Mouse (Mus musculus): Measurements from ENCODE around the gene Tbc1d5. TPM values are rescaled to one million over a fixed set of nuclear protein-coding genes. Genes with fewer than 3 reads are reported as not detected.
A peak's percentile ranks its signal among the peaks of the same experiment; 100 is the strongest.

Gene Tbc1d5
- 17.5 and 19.9 TPM in 2 replicates for polyA plus RNA-seq (2012; rRNA removed)

GRCm38 (mm10) chr17:51179195-51179953 lies at the start of gene Tbc1d5:
TSS of gene Tbc1d5 (minus strand) at chr17:51179352.
- peak; percentile 86 to 93 for DNase-seq (ENCODE audit: extremely low spot score in 1 of 2, low spot score in 1 of 2)

GRCm38 (mm10) chr17:51226056-51226455 lies 46.9 kb upstream of the Tbc1d5 start:
- DNase-seq (ENCODE audit: extremely low spot score in 1 of 2, low spot score in 1 of 2): no peak

DNA sequence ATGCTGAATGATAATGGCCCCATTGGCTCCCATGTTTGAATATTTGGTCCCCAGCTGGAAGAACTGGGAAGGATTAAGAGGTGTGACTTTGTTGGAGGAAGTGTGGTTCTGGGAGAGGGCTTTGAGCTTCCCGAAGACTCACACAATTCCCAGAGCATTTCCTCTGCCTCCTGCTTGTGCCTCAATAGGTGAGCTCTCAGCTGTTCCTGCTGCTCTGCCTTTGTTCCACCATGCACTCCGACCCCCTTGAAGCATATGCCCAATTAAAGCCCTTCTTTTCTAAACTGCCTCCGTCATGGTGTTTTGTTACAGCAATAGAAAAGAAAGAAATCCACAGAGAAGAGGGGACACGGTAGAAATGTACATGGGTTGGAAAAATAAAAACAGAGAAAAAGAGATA lies 44.0 kb upstream of the Tbc1d5 start:
- DNase-seq (ENCODE audit: extremely low spot score in 1 of 2, low spot score in 1 of 2): no peak

GRCm38 (mm10) chr17:51221075-51221474 lies 41.9 kb upstream of the Tbc1d5 start:
- no peak for DNase-seq (ENCODE audit: extremely low spot score in 1 of 2, low spot score in 1 of 2)

GRCm38 (mm10) chr17:51219897-51220296 lies 40.7 kb upstream of the Tbc1d5 start:
- DNase-seq (ENCODE audit: extremely low spot score in 1 of 2, low spot score in 1 of 2): no peak

DNA sequence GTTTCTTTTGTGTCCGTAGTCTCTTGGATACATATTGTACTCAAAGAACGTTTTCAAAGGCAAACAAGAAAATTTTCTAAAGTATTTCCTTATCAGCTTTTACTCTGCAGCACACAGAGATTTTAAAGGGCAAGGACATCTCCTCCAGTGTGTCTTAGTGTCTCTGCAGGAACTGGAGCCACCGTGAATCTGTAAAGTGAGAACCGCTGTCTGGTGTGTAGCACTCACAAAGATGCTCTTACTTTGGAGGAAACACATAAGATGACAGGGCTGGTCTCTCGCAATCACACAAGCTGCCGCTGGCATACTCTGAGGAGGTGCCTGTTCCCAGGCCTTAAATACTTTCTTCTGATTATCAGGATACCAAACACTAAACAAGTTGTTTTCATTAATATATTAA lies 37.3 kb upstream of the Tbc1d5 start:
- no peak for DNase-seq (ENCODE audit: extremely low spot score in 1 of 2, low spot score in 1 of 2)

DNA sequence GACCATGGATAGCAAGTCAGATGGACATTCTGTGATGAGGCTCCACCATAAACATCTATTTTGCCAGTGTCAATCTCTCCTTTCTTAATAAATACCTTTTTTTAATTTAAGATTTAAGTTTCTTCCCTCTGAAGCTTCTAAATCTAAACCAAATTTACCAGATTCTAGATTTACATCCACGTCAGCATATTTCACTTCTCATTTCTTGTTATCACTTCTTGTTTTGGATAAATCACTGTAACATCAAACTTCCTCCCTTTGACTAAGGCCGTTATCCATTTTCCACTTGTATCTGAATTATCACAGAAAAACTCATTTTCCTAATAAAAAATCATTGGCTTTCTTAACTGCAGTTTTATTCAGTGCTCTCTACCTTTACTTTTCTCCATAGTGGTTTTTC lies 30.4 kb upstream of the Tbc1d5 start:
- DNase-seq (ENCODE audit: extremely low spot score in 1 of 2, low spot score in 1 of 2): no peak

DNA sequence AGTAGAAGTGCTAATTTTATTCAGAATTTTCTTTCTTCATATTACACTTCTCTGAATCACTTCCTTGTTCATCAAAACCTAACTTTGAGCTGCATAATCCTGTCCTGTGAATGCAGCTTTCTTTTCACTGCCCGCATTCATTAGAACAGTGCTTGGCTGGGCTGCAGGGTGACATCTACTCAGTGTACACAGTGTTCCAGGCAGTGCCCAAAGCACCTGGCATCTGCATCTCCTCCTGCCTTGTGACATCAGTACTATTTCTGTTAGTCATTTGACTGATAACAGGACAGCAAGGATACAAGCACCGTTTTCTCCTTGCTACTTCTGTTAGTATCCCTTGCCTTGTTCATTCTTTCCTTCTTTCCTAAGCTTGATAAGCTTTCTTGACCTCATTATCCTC lies 25.5 kb upstream of the Tbc1d5 start:
- peak; percentile 39 to 50 for DNase-seq (ENCODE audit: extremely low spot score in 1 of 2, low spot score in 1 of 2)

- DNase-seq (ENCODE audit: extremely low spot score in 1 of 2, low spot score in 1 of 2): no peak
These were observed 16.4 kb upstream of the Tbc1d5 start for GRCm38 (mm10) chr17:51195561-51195960.

DNA sequence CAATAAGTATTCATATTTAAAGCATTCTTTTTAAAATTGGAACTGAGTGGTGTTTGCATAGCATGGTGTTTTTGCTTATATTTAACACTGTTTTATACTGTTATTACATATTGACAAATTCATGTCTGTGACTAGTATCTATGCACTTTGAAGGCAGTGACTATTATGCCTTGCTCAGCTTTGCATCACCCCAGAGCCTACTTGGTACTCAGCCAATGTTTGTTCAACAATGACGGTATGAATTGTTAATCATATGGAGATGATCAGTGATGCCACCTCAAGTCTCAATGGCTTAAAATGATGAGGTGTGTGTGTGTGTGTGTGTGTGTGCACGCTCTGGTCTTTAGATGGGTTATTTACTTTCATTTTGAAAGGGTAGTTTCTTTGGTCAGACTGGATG lies 15.6 kb upstream of the Tbc1d5 start:
- DNase-seq (ENCODE audit: extremely low spot score in 1 of 2, low spot score in 1 of 2): no peak

- no peak for DNase-seq (ENCODE audit: extremely low spot score in 1 of 2, low spot score in 1 of 2)
These were observed 12.2 kb upstream of the Tbc1d5 start for GRCm38 (mm10) chr17:51191381-51191780.

DNA sequence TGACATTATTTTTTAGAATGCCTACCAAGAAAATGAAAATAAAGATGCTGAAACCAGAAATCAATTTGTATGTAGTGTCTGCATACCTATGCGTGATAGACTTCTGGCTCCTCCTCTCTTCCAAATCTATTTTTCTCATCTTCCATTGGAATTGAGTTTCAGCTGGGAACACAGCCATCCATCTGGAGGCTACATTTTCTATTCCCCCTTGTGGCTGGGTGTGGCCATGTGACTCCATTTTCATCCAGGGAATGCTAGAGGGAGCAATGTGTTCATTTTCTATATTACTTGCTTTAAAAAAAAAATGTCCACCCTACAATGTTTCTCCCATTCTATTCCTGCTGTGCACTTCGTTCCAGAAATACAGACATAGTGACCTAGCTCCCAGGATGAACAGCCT lies 3.6 kb upstream of the Tbc1d5 start:
- DNase-seq (ENCODE audit: extremely low spot score in 1 of 2, low spot score in 1 of 2): peak in 1 of 2 experiments; percentile 54

DNA sequence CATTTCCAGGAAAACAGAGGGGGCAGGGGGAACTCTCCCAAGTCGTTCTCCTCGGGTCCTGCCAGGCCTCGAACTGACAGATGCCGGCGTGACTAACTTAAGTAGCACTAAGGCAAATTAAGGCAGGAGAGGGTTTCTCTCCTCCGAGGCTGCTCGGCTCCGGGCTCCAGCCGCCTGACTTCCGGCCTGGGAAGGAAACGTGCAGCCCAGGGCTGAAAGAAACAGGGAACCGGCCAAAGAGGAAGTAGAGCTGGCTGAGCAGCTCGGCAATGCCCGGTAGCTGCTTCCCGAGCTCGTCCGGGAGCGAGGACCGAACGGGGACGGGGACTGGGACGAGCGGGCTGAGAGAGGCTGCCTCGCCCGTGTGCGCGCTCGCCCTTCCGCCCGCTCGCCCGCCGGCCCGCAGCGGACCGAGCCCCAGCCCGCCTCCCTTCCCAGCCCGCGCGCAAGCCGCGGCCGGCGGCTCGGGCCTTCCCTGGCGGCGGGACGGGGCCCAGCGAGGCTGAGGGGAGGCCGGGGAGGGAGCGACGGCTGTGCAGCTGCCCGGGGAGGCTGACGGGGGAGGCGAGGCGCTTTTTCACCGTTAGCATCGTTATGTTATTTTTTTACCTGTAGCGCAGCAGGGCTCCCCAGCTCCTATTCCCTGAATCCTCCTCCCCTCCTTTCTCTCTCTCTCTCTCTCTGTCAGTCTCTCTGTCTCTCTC lies 509 bp downstream of the Tbc1d5 start:
- DNase-seq (ENCODE audit: extremely low spot score in 1 of 2, low spot score in 1 of 2): peak; percentile 33 to 73

GRCm38 (mm10) chr17:51177923-51178322 lies 1.2 kb downstream of the Tbc1d5 start:
- no peak for DNase-seq (ENCODE audit: extremely low spot score in 1 of 2, low spot score in 1 of 2)

DNA sequence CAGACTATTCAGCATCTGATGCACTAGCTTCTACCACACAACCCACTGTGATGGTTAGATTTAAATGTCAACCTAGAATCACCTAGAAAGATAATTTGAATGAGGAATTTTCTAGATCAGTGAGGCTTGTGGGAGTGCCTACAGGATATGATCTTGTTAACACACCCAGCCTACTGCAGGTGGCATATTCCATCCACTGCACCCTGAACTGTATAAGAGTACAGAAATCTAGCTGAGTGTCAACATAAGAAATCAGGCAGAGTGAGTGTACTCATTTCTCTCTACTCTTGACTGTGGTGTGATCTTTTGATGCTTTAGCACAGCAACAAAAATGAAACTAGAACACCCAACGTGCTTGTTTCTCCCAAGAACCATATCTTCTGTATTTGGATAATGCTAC lies 6.8 kb downstream of the Tbc1d5 start:
- no peak for DNase-seq (ENCODE audit: extremely low spot score in 1 of 2, low spot score in 1 of 2)

DNA sequence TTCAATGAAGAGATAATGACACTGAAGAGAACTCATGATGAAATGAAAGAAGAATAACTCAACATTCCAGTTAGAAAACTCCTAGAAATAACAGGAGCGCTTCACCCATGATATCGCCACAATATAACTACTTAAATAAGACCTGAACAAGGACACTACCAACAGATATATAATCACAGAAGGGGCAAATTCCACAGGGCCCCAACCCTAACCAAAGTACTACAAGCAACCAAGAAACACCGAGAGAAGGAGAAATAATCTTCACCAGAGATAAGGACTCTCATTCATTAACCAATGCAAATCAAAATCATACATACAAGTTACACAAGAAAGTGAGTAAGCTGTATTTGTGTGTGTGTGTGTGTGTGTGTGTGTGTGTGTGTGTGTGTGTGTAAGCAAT lies 7.6 kb downstream of the Tbc1d5 start:
- DNase-seq (ENCODE audit: extremely low spot score in 1 of 2, low spot score in 1 of 2): no peak

DNA sequence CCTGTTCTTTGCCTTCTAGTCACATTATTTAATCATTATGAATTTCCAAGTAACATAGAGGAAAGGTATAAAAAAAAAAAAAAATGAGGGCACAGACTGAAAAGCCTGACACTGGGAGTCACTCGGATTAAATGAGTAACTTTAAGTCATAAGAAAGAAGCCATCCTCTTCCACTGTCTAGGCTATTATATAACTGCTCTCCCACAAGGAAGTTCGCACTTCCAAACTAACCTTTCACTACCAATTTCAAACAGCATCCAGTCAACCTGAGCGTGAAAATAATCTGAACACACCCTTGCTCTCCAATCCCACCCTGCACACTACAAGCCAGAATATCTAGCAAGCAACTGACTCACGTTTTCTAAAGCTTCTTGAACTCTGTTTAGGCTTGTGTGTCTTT lies 9.2 kb downstream of the Tbc1d5 start:
- DNase-seq (ENCODE audit: extremely low spot score in 1 of 2, low spot score in 1 of 2): no peak

DNA sequence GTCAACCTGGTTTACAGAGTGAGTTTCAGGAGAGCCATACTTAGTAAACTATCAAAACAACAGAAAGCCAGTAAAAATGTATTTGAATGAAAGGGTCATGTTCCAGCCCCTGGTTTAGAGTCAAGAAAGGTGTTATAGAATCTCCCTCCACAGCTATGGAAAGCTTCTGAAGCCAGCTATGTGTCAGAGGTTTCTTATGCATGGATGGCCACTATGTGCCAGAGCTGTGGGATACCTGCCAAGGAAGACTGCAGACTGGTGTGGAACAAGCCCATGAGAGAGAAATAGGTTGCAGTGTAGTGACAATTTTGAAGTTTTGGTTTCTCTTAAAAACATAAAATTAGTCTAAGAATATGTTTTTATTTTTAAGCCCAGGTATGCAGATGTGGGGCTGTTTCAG lies 16.8 kb downstream of the Tbc1d5 start:
- DNase-seq (ENCODE audit: extremely low spot score in 1 of 2, low spot score in 1 of 2): no peak

DNA sequence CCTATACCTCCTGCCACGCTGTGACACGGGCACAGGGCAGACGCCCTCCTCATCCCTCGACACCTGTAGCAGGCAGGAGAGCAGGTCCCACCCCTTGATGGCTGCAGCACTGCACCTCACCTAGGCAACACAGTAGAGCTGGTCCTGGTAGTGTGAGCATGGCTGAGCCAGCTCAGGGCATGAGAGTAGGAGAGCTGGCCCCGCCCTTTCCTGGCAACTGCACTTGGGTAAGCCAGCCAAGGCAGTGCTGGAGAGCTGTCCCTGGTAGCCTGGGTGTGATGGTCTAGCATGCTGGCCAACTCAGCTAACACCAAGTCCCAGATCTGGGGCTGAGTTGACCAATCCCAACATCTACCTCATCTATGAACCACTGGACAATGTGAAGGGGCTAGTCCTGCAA lies 19.9 kb downstream of the Tbc1d5 start:
- peak in 1 of 2 experiments; percentile 7 for DNase-seq (ENCODE audit: extremely low spot score in 1 of 2, low spot score in 1 of 2)

DNA sequence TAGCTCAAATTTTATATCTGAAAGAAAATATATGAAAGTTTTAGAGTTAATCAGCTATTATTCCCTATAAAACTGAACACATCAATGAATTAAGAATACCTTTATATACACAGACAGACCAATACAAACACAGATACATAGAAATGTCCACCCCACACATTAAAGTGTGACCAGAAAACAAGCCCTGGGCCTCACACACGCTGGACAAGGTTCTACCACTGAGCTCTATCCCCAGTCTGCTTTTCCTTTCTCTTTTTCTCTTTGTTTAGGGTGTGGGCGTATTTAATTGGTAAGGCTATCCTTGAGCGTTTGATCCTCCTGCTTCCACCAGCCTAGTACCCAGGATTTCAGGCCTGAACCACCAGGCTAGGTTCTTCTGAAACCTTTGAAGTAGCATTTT lies 28.2 kb downstream of the Tbc1d5 start:
- no peak for DNase-seq (ENCODE audit: extremely low spot score in 1 of 2, low spot score in 1 of 2)

- no peak for DNase-seq (ENCODE audit: extremely low spot score in 1 of 2, low spot score in 1 of 2)
These were observed 34.2 kb downstream of the Tbc1d5 start for GRCm38 (mm10) chr17:51144983-51145382.

GRCm38 (mm10) chr17:51142095-51142494 lies 37.1 kb downstream of the Tbc1d5 start:
- DNase-seq (ENCODE audit: extremely low spot score in 1 of 2, low spot score in 1 of 2): no peak

All from frontal cortex, adult 2 months (tissue).